Mouse (Mus musculus) myocyte (in vitro differentiated cells): ENCODE results near the gene Pygm. TPM values are rescaled to one million over a fixed set of nuclear protein-coding genes. Genes with fewer than 3 reads are reported as not detected.

Experiments
- H3K27me3 ChIP-seq: one replicate; pipeline ENCODE4 v1.6.1; 2011; ENCODE audit not compliant: control insufficient read depth, insufficient read depth, insufficient read length
- H3K36me3 ChIP-seq: one replicate; pipeline ENCODE4 v1.6.1; 2011; ENCODE audit not compliant: control insufficient read depth, insufficient read depth
- H3K4me2 ChIP-seq: one replicate; pipeline ENCODE4 v1.6.1; 2011; ENCODE audit warnings: low read depth, control low read depth
- H3K4me3 ChIP-seq: one replicate; pipeline ENCODE4 v1.5.1; 2011; ENCODE audit warnings: mild to moderate bottlenecking, control low read depth, moderate library complexity
- H3K79me2 ChIP-seq: one replicate; pipeline ENCODE4 v1.6.1; 2011; ENCODE audit not compliant: control insufficient read depth, insufficient read depth
- H3ac ChIP-seq: one replicate; pipeline ENCODE4 v1.6.1; 2011; ENCODE audit not compliant: control insufficient read depth, insufficient read length
- CEBPB ChIP-seq: IDR thresholded peaks from 2 replicates; pipeline ENCODE4 v1.6.1; 2011; ENCODE audit warnings: mild to moderate bottlenecking, moderate library complexity; ENCODE audit not compliant: poor library complexity, insufficient read depth, severe bottlenecking
- E2F4 ChIP-seq: IDR thresholded peaks from one replicate; pipeline ENCODE4 v1.6.1; 2011; ENCODE audit warnings: mild to moderate bottlenecking, control low read depth, moderate library complexity; ENCODE audit not compliant: insufficient read depth
- MAX ChIP-seq: IDR thresholded peaks from one replicate; pipeline ENCODE4 v1.6.1; 2011; ENCODE audit warnings: low read depth, mild to moderate bottlenecking, control low read depth
- MYOD1 ChIP-seq, 3 experiments: IDR thresholded peaks; one replicate each; pipeline ENCODE4 v1.6.1; 2011; ENCODE audit warnings: control low read depth in 2 of 3, low read depth in 2 of 3, mild to moderate bottlenecking in 2 of 3, moderate library complexity in 1 of 3; ENCODE audit not compliant: insufficient read length in 2 of 3, control insufficient read depth in 1 of 3
- MYOG ChIP-seq, 3 experiments: IDR thresholded peaks; one replicate each; pipeline ENCODE4 v1.6.1; 2011; ENCODE audit warnings: control low read depth in 2 of 3, low read depth in 2 of 3, mild to moderate bottlenecking in 2 of 3; ENCODE audit not compliant: insufficient read length in 2 of 3, control insufficient read depth in 1 of 3, insufficient read depth in 1 of 3
- POLR2A ChIP-seq: IDR thresholded peaks from one replicate; pipeline ENCODE4 v1.6.1; 2011; ENCODE audit warnings: low read depth, mild to moderate bottlenecking, control low read depth, moderate library complexity; ENCODE audit not compliant: insufficient read length
- POLR2AphosphoS2 ChIP-seq: IDR thresholded peaks from one replicate; pipeline ENCODE4 v1.6.1; 2011; ENCODE audit warnings: low read depth, control low read depth; ENCODE audit not compliant: insufficient read length
- REST ChIP-seq: IDR thresholded peaks from one replicate; pipeline ENCODE4 v1.6.1; 2011; ENCODE audit warnings: mild to moderate bottlenecking, control low read depth, moderate library complexity; ENCODE audit not compliant: insufficient read depth, insufficient read length
- SRF ChIP-seq: IDR thresholded peaks from one replicate; pipeline ENCODE4 v1.6.1; 2011; ENCODE audit warnings: low read depth; ENCODE audit not compliant: control insufficient read depth, insufficient read length
- TCF12 ChIP-seq: IDR thresholded peaks from one replicate; pipeline ENCODE4 v1.6.1; 2011; ENCODE audit warnings: mild to moderate bottlenecking, control low read depth; ENCODE audit not compliant: poor library complexity, insufficient read depth, severe bottlenecking
- TCF3 ChIP-seq: IDR thresholded peaks from one replicate; pipeline ENCODE4 v1.6.1; 2011; ENCODE audit warnings: low read depth, control low read depth; ENCODE audit not compliant: insufficient read length
- USF1 ChIP-seq: IDR thresholded peaks from one replicate; pipeline ENCODE4 v1.6.1; 2011; ENCODE audit warnings: low read depth, mild to moderate bottlenecking, control low read depth, moderate library complexity
- polyA plus RNA-seq: library from polyadenylated mRNA; unstranded; fragments of >200 nt; fragmentation: generic; extraction: Trizol; gene quantifications from one replicate; pipeline ENCODE4 v1.2.1, GENCODE M21; 2012; ENCODE audit warnings: missing spikeins

Gene Pygm
- polyA plus RNA-seq, 1 experiment = 232 TPM

DNA sequence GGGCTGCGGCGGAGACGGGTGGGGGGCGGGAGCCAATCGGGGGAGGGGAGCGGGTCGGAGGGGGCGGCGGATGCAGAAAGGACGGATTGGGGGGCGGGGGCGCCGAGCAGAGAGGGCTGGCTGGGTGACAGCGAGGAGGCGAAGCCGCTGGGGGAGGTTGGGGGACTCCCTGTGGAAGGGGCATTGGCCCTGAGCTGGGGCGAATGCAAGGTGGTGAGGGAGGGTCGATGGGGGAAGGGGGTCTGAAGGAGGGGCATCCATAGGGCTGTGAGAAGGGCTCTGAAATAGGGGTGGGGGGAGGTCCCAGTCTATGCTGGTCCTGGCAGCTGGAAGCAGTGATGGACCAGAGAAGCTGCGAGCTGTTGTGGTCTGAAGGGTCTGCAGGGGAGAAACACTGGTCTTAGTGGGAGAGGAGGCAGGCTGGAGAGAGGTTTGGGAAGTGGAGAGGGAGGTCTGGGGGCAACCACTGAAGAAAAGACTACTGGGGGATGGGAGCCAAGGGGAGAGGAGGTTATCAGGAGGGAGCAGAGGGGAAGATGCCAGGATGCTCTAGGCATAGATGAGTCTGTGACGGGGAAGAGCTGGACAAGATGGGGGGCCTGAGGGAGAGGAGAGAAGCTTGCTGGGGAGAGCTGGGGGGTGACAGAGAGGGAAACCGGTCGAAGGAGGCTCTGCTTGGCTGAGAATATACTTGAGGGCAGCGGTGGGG lies 34.9 kb downstream of the Pygm start:
- H3K36me3 ChIP-seq = no peaks in the 10 kb centered on the region
- no peak overlapping the region for H3K4me3 ChIP-seq
- peaks cover 84% of the 10 kb centered on the region for H3K27me3 ChIP-seq
- H3ac ChIP-seq = no peak overlapping the region
- no peak overlapping the region for H3K4me2 ChIP-seq
- no peaks in the 10 kb centered on the region for H3K79me2 ChIP-seq
- TF ChIP-seq MYOG (IDR thresholded peaks at IDR 0.05; ENCODE audit: control insufficient read depth in 1 of 3, insufficient read depth in 1 of 3, insufficient read length in 2 of 3, low read depth in 2 of 3) (no peak), MAX (no peak), USF1 (no peak), REST (no peak), CEBPB (no peak), TCF3 (no peak), TCF12 (no peak), SRF (no peak), POLR2A (no peak), POLR2AphosphoS2 (no peak), E2F4 (no peak), MYOD1 (IDR thresholded peaks at IDR 0.05; ENCODE audit: control insufficient read depth in 1 of 3, insufficient read length in 2 of 3, low read depth in 2 of 3) (no peak)

DNA sequence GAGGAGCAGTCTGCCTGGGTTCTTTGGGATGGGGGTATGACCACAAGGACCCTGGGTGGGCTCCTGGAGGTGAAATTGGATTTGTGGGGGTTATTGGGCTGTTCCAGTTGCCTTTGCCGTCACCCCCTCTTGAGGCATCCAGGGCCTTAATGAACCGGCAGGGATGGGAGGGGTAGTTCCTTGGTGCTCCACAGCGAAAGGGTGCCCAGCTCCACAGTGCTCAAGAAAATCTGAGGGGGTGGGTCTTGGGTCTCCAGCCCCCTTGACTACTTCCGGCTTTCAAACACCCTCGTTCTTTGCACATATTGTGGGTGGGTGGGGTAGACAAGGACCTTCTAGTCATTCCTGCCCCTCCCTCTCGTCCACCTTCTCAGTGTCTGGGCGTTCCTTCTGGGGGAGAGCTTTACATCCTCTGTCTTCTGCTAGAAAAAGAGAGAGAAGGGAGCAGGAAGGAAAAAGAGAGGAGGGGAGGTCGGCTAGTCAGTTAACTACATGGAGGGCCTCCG lies 35.7 kb downstream of the Pygm start:
- Histone ChIP-seq H3K4me2 (no peak overlapping the region), H3K36me3 (no peaks in the 10 kb centered on the region), H3K27me3 (peaks cover 84% of the 10 kb centered on the region), H3K79me2 (no peaks in the 10 kb centered on the region), H3ac (no peak overlapping the region), H3K4me3 (no peak overlapping the region)
- TF ChIP-seq E2F4 (no peak), TCF3 (no peak), SRF (no peak), POLR2AphosphoS2 (no peak), USF1 (no peak), MAX (no peak)

GRCm38 (mm10) chr19:6420481-6421210 lies 36.4 kb downstream of the Pygm start:
- Histone ChIP-seq H3ac (no peak overlapping the region), H3K4me3 (no peak overlapping the region), H3K79me2 (no peaks in the 10 kb centered on the region), H3K4me2 (no peak overlapping the region), H3K27me3 (peaks cover 78% of the 10 kb centered on the region), H3K36me3 (no peaks in the 10 kb centered on the region)
- TF ChIP-seq MYOD1 (IDR thresholded peaks at IDR 0.05; ENCODE audit: control insufficient read depth in 1 of 3, insufficient read length in 2 of 3, low read depth in 2 of 3) = peak in 1 of 3 experiments; percentile 44
- peak in 1 of 3 experiments; percentile 32 for TF ChIP-seq MYOG (IDR thresholded peaks at IDR 0.05; ENCODE audit: control insufficient read depth in 1 of 3, insufficient read depth in 1 of 3, insufficient read length in 2 of 3, low read depth in 2 of 3)
- TF ChIP-seq TCF3 = no peak
- TF ChIP-seq POLR2A = no peak
- no peak for TF ChIP-seq CEBPB

DNA sequence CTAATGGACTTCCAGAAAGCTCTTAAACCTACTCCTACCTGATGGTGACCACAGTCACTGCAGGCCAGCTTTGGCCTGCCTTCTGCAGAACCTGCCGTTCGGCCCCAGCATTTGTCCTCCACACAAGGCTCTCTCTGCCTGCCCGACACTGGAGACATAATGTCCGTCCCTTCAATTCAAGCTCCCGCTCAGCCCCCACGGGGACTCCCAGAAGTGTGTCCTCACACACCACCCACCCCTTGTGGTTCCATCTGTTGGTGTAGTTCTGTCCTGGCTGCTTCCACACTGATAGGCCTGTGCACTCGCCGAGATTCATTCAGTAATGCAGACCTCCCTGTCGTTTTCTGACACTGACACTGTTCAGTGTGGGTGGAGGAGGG lies 37.0 kb downstream of the Pygm start:
- H3K79me2 ChIP-seq = no peaks in the 10 kb centered on the region
- H3K27me3 ChIP-seq = peaks cover 78% of the 10 kb centered on the region
- H3ac ChIP-seq = no peak overlapping the region
- no peak overlapping the region for H3K4me2 ChIP-seq
- no peaks in the 10 kb centered on the region for H3K36me3 ChIP-seq
- no peak overlapping the region for H3K4me3 ChIP-seq
- TF ChIP-seq POLR2AphosphoS2 (no peak), REST (no peak), E2F4 (no peak), TCF12 (no peak)

DNA sequence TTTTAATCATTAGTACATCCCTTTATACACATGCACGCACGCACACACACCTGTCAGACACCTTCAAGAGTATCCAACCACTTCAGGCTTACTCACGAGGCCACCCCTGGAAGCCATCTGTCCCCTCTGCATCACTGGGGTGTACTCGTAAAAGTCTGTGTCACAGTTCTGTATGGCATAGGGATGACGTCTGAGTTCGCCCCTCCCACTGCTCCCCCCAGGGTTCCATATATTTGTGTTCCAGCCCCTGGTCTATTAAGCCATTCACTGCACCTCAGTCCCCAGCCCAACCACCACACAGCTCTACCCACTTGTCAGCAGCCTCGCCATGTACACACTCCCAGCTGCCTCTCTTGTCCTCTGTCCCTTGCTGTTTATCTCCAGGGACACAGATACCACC lies 37.8 kb downstream of the Pygm start:
- TF ChIP-seq POLR2AphosphoS2 = no peak
- TF ChIP-seq SRF = no peak
- no peak for TF ChIP-seq TCF3
- TF ChIP-seq MYOG (IDR thresholded peaks at IDR 0.05; ENCODE audit: control insufficient read depth in 1 of 3, insufficient read depth in 1 of 3, insufficient read length in 2 of 3, low read depth in 2 of 3) = no peak
- Histone ChIP-seq H3K27me3 (peaks cover 69% of the 10 kb centered on the region), H3K4me3 (no peak overlapping the region)

More for the DNA sequence above, 37.8 kb downstream of the Pygm start:
- Histone ChIP-seq H3K4me2 (no peak overlapping the region), H3K79me2 (no peaks in the 10 kb centered on the region), H3K36me3 (no peaks in the 10 kb centered on the region), H3ac (no peak overlapping the region)
